Mouse (Mus musculus) mouse trophoblast stem cell (cell line): Measurements from ENCODE around the gene Kif6.

ENCODE experiments used
- in situ Hi-C, 2 experiments: fragments of 300-500 bp; cut with MseI, MboI; formaldehyde crosslinking; loops; 2 replicates in 1 of 2; 3 replicates in 1 of 2; pipeline ENCODE4 v1.15.1; 2025

The Kif6 gene

DNA sequence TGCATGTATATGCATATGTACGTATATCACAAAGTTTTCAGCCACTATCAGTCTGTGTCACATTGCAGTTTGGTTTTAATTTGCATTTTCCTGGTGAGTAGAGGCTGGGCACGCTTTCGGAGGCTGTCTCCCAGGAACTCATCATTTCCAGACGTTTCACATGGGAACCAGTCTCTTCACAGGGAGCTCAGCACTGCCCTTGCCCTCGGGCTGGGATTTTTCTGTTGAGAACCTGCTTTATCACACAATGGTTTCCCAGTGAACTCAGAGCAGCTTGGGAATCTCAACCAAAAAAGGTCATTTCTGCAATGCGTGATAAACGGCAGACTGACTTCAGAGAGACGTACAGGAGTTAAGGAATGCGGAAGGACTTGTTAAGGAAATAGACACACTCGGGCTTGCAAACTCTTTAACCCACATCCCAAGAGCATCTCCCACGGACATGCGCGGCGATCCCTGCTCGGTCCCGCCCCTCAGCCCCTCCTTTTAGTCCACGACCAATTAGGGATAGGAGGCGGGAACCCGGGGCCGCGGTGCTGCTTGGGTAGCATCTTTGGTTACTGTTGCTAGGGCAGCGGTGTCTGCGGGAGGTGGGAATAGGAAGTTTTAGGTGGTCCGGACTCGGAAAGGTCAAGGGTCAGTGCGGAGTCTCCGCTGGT, at the start of gene Kif6:
Gene Kif6 (plus strand): TSS at position 560 of the 659 bp plus-strand sequence.
- in situ Hi-C loops = no loop called here

GRCm38 (mm10) chr17:49568717-49569116, 46.2 kb upstream of the Kif6 start:
- in situ Hi-C loops = no loop called here

DNA sequence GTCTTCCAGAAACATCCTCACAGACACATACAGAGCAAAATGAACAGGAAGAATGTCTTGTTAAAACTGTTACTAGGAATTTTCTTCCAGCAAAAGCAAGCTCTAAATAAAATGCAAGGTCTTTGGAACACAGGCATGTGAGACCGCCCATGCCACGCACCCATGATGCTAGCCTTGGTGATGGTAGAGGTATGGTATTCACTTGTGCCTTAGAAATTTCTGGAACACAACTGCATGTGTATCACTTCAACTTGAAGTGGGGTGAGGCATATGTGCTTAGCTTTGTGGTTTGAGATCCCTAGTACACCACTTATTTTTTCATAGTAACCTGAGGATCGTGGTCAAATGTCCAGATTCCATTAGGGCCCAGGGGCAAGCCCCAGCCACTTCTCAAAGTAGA, 37.6 kb upstream of the Kif6 start:
- in situ Hi-C loops = no loop called here

DNA sequence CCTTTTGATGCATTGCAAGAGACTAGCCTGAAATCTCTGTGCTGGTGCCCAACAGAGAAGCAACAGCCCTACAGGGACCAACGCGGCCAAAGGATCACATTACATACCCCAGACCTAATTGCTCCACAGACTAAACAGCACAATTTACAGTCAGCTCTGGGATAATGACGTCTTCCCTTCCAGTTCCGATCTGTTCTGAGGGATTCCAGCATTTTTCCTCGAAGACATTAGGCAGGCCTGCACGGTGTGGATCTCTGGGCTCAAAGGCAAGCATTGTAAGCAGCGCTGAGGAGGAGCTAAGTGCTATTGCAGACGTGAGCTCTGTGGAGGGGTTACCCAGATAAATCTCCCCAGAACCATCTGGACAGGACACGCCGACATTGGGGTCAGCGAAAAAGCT, 32.5 kb upstream of the Kif6 start:
- in situ Hi-C loops = no loop called here

GRCm38 (mm10) chr17:49590051-49590450, 24.9 kb upstream of the Kif6 start:
- in situ Hi-C loops = no loop called here

DNA sequence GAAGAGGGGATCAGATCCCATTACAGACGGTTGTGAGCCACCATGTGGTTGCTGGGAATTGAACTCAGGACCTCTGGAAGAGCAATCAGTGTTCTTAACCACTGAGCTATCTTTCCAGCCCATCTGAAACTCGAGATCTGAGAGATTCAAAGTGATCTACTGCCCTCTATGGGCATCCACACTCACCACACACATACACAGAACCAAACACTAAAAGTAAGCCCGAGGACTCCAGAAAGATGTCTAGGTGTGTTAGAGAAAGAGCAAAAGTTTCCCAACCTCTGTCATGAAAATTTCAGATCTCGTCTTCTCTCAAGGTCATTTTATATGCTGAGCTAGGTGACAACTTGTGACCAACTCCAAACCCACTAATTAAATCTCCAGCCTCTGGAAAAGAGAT, 9.5 kb upstream of the Kif6 start:
- in situ Hi-C loops = no loop called here

- in situ Hi-C loops = no loop called here
Observed at GRCm38 (mm10) chr17:49607351-49608027, 7.4 kb upstream of the Kif6 start.

GRCm38 (mm10) chr17:49610296-49610695, 4.6 kb upstream of the Kif6 start:
- in situ Hi-C loops = no loop called here

GRCm38 (mm10) chr17:49615241-49615651, 310 bp downstream of the Kif6 start:
- in situ Hi-C loops = no loop called here

GRCm38 (mm10) chr17:49624572-49624971, 9.6 kb downstream of the Kif6 start:
- in situ Hi-C loops = no loop called here

GRCm38 (mm10) chr17:49627011-49627794, 12.3 kb downstream of the Kif6 start:
- in situ Hi-C loops = no loop called here

DNA sequence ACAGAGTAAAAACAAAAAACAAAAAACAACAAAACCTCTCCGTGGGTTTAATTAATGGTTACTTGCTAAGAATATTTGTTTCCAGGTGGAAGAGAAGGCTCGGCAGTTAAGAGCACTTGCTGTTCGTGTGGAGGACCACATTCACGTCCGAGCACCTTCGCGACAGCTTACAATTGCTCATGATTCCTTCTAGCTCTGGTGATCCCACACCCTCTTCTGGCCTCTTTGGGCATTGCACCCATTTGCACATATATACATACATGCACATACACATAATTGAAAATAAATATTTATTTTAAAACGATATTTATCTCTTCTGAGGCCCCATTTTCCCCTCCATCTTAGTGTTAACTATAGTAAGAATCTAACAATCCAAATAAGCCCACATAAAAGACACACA, 13.9 kb downstream of the Kif6 start:
- in situ Hi-C loops = no loop called here

GRCm38 (mm10) chr17:49633041-49633440, 18.1 kb downstream of the Kif6 start:
- in situ Hi-C loops = no loop called here

GRCm38 (mm10) chr17:49641903-49642302, 27.0 kb downstream of the Kif6 start:
- in situ Hi-C loops = no loop called here

DNA sequence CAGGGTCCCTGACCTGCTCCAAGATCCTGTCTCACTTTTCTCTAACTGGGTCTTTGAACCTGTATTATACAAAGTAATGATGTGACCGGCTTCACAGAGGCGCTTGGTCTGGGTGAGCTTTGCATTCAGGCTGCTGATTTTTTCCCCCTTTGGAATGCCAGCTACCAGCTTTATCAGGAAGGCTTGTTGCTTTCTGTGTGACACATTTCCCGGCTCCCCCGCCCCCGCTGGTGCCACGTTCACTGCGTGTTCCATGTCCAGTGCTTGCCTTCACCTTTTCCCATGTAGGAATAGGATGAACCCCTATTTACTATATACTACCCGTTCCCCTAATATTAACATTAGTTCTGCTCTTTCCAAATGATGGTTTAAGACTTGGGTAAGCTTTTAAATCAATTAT, 27.4 kb downstream of the Kif6 start:
- in situ Hi-C loops = no loop called here

DNA sequence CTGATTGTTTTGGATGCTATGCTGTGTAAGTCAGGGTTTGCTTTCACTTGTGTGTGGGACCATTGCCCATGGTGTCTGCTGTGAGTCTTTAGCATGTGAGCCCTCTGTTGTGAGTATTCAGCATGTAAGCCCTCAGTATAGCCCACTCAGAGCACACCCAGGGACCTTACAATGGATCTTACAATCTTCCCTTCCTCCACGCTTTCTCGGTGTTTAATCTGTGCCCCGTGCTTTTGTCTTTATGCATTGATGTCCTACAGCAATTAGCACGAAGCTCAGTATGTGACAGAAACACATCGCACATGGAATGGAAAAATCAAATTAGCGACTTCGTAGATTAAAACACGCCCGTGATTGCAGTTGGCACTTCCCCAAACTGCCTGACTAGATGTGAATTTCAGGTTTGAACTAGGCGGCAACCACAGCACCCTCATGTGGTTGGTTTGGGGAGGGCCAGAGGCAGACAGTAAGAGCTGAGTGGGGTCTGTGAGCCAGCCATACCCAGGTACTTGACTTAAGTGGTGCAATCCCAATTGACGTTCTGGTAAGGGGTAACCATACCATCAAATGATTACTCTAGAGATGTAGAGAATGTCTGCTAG, 28.1 kb downstream of the Kif6 start:
- in situ Hi-C loops = no loop called here

DNA sequence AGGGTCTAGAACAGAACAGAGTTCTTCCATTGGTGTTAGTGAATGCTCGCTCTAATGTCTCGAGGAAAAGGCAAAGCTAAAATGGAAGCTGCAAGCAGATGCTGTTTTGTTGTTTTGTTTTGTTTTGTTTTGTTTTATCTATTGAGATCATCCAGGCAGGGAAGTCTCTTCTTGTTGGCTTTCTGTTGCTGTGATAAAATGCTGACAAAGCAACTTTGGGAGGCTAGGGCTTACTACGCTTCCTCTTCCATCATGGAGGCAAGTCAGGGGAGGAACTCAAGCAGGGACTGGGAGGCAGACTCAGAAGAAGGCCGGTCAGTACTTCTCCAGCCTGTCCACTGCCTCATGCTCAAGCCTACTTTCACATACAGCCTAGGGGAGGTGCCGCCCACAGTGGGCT, 31.3 kb downstream of the Kif6 start:
- in situ Hi-C loops = no loop called here

GRCm38 (mm10) chr17:49648970-49649369, 34.0 kb downstream of the Kif6 start:
- in situ Hi-C loops = no loop called here

DNA sequence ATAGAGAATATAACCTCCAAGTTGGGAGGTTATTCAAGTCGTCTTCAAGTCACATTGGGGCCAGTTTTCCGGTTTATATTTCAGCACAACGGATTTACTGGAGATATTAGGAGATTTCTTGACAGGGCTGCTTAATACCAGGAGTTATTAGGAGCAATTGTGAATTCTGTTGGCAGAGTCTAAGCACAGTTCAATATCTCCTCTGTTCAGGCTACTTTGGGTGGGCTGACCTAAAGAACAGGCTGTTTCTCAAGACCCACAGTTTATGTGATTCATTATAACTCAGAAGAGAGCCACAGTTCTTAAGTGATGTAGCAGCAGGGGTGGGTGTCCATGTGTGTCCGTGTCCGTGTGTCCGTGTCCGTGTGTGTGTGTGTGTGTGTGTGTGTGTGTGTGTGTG, 34.5 kb downstream of the Kif6 start:
- in situ Hi-C loops = no loop called here

- in situ Hi-C loops = no loop called here
Observed at GRCm38 (mm10) chr17:49650366-49650765, 35.4 kb downstream of the Kif6 start.

- in situ Hi-C loops = no loop called here
Observed at GRCm38 (mm10) chr17:49652357-49652756, 37.4 kb downstream of the Kif6 start.

DNA sequence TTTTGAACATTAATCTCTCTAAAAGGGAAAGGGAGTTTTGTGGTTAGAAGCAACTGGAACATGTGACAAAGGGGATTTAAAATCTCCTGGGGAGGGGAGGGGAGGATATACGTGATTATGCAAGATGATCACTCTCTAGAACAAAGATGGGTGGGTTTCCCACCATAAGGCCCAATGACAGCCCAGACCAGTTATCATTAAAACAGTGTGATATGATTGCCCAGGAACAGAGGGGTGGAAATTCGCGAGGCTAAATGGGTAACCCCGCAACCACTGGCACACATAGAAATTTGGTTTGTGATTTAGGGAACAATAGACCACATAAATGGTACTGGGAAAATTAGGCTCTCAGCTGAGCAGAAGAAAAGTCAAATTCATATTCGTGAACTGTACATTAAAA, 37.9 kb downstream of the Kif6 start:
- in situ Hi-C loops = no loop called here
